Mouse (Mus musculus): ENCODE measurements around the gene Dnm3. TPM values are rescaled to one million over a fixed set of nuclear protein-coding genes. Genes with fewer than 3 reads are reported as not detected.

The Dnm3 gene
- polyA plus RNA-seq, 1 experiment = 1.0 TPM

DNA sequence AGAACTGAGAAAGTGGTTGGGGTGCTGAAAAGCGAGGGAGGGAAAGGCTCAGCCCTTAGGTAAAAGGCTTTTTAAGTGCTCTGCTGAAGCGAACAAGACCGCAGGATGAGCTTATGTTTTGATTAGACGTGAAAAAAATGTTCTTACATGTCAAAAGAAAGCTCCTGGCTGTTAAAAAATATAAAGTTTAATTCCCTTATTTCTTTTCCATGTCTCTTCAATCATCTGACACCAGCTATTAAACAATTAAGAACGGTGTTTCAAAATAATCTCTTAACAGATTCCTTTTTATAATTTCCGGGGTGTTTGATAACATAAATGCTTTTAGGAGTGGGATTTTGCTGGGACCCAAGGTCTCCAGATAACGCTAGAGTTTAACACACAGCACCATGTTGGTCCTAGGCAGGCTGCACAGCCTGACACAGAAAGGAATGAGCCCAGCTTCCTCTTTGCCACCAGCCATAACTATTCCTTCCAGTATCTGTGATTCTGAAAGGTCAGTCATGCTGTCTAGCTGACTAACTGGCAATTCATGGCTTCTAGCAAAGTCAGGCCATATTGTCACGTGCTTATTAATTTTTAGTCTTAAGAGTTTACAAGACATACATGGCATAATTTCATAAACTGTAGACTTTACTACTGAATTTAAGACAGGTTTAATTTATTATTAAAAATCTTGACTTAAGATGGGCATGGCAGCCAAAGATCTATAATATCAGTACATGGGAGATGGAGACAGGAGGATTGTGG lies 383.1 kb downstream of the Dnm3 start:
- Histone ChIP-seq H3K4me1 (ENCODE audit: control insufficient read depth, insufficient read depth, insufficient read length, low read length) (no peaks in the 10 kb centered on the region), H3K27me3 (ENCODE audit: control insufficient read depth, insufficient read depth, low read length) (no peaks in the 10 kb centered on the region), H3K4me3 (ENCODE audit: low read depth, low read length) (no peak overlapping the region), H3K36me3 (ENCODE audit: control insufficient read depth, insufficient read depth, low read length) (no peaks in the 10 kb centered on the region), H3K27ac (ENCODE audit: insufficient read depth, low read depth, low read length) (no peak overlapping the region)
- TF ChIP-seq POLR2A (IDR thresholded peaks at IDR 0.05; ENCODE audit: low read depth, low read length) (no peak), CTCF (IDR thresholded peaks at IDR 0.05; ENCODE audit: extremely low read depth, insufficient read length, insufficient replicate concordance, low read depth, low read length) (no peak)
- 72% methylated on average over 8 of the region's 8 CpGs for WGBS

DNA sequence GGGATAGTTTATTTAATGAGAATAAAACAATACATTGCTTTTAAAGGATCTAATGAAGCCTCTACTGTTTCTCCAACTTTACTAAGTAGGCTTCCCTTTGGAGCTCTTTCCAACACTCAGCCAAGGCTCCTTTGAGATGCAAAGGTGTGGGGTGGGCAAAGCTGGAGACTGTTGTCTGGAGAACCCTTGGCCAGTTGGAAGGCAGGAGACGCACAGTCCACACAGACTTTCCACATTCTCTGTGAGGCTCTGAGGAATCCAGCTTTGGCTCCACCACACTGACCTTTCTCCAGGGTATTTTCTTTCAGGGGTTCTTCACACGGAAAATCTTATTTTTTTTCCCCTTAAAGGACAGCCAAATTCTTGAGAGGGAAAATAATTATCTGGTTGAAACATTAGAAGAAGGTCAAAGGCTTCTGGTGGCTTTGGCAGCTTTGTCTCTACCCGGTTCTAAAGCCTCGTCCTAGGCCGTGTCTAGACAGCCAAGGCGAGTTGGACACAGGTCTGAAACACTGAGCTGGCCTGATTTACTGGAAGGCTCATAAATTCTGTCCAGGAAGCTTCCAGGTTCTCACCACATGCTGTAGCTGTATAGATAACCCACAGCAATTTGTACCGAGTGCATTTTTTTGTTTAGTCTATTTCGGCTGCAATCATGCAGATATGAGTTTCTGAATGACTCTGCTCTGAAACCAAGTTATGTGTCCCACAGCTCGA lies 383.9 kb downstream of the Dnm3 start:
- Histone ChIP-seq H3K27me3 (ENCODE audit: control insufficient read depth, insufficient read depth, low read length) (no peaks in the 10 kb centered on the region), H3K4me3 (ENCODE audit: low read depth, low read length) (no peak overlapping the region), H3K4me1 (ENCODE audit: control insufficient read depth, insufficient read depth, insufficient read length, low read length) (no peaks in the 10 kb centered on the region), H3K36me3 (ENCODE audit: control insufficient read depth, insufficient read depth, low read length) (no peaks in the 10 kb centered on the region), H3K27ac (ENCODE audit: insufficient read depth, low read depth, low read length) (no peak overlapping the region)
- 63% methylated on average over 9 of the region's 9 CpGs for WGBS
- TF ChIP-seq CTCF (IDR thresholded peaks at IDR 0.05; ENCODE audit: extremely low read depth, insufficient read length, insufficient replicate concordance, low read depth, low read length) = no peak

DNA sequence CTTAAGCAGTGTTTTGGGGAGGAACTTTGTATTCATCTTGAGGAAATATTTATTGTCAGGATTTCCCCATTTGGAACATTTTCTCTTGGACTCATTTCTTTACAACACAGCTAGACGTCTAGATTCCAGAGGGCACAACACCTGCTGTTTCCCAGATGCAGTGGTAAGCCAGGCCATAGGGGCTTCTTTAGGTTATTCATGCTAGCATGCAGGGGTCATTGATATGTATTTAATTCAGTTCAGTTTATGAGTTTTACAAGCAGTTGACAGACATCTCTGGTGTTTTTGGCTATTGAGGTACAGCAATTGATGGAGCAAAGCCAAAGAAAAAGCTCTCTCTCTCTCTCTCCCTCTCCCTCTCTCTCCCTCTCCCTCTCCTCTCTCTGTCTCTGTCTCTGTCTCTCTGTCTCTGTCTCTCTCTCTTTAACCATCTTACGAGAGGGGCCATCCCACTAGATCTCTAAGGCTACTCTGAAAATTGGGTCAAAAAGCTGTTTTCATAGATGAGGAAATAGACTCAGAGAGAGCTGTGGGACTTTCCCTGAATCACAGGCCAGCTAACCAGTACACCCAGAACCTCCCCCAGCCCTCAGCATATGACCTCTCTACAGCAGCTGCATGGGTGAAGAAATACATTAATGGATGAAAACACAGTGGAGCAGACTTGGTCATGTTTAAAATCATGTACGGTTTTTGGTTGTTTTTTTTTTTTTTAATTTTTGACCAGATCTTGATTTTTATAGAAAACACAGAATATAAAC lies 384.8 kb downstream of the Dnm3 start:
- Histone ChIP-seq H3K4me3 (ENCODE audit: low read depth, low read length) (no peak overlapping the region), H3K36me3 (ENCODE audit: control insufficient read depth, insufficient read depth, low read length) (no peaks in the 10 kb centered on the region), H3K27ac (ENCODE audit: insufficient read depth, low read depth, low read length) (no peak overlapping the region), H3K27me3 (ENCODE audit: control insufficient read depth, insufficient read depth, low read length) (no peaks in the 10 kb centered on the region), H3K4me1 (ENCODE audit: control insufficient read depth, insufficient read depth, insufficient read length, low read length) (no peaks in the 10 kb centered on the region)
- WGBS = 75% methylated on average over 3 of the region's 3 CpGs
- TF ChIP-seq POLR2A (IDR thresholded peaks at IDR 0.05; ENCODE audit: low read depth, low read length) = no peak
- no peak for TF ChIP-seq CTCF (IDR thresholded peaks at IDR 0.05; ENCODE audit: extremely low read depth, insufficient read length, insufficient replicate concordance, low read depth, low read length)

DNA sequence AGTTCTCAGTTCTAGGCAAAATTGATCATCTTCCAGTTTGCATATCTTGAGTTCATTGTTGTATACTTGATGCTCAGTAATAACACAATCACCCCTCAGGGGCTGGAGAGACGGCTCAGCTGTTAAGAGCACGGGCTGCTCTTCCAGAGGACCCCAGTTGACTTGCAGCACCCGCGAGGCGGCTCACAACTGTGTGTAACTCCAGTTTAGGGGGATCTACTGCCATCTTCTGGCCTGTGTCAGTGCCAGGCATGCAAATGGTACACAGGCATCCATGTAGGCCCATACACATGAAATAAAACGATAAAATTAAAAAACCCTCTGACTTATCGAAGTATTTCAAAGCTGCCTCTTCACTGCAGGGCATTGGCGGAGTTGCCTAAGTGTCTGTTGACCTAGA lies 385.4 kb downstream of the Dnm3 start:
- H3K27ac ChIP-seq (ENCODE audit: insufficient read depth, low read depth, low read length) = no peak overlapping the region
- no peaks in the 10 kb centered on the region for H3K4me1 ChIP-seq (ENCODE audit: control insufficient read depth, insufficient read depth, insufficient read length, low read length)
- WGBS = 88% methylated on average over 8 of the region's 8 CpGs
- TF ChIP-seq CTCF (IDR thresholded peaks at IDR 0.05; ENCODE audit: extremely low read depth, insufficient read length, insufficient replicate concordance, low read depth, low read length) = no peak
- no peak for TF ChIP-seq POLR2A (IDR thresholded peaks at IDR 0.05; ENCODE audit: low read depth, low read length)
- H3K27me3 ChIP-seq (ENCODE audit: control insufficient read depth, insufficient read depth, low read length) = no peaks in the 10 kb centered on the region
- no peaks in the 10 kb centered on the region for H3K36me3 ChIP-seq (ENCODE audit: control insufficient read depth, insufficient read depth, low read length)
- H3K4me3 ChIP-seq (ENCODE audit: low read depth, low read length) = no peak overlapping the region

DNA sequence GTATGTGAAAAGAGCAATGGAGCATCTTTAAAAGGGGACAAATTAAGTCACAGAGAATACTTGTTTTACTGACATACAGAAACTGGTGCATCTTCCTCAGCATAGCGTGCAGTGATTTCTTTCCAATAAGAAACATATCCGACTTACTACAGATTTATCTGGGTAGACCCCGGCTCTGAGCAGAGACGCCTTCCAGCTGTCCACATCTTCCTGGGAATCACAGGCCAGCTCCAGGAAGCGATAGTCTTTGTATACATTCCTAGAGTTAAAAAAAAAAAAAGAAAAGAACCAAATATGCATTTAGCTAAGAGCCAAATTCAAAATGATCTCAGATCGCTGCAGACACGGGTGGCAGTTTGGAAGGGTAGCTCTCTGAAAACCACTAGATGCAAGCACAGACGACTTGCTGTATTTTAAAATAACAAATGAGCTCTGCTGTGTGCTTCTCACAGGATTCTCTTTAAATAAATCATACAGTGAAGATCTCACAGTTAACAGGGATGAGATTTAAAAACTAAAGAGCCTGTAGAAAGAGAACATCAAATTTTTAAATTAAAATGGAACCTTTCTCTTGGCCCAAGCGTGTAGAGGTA lies 393.9 kb downstream of the Dnm3 start:
- no peak overlapping the region for H3K4me3 ChIP-seq (ENCODE audit: low read depth, low read length)
- TF ChIP-seq CTCF (IDR thresholded peaks at IDR 0.05; ENCODE audit: extremely low read depth, insufficient read length, insufficient replicate concordance, low read depth, low read length) (no peak), POLR2A (IDR thresholded peaks at IDR 0.05; ENCODE audit: low read depth, low read length) (no peak)
- no peaks in the 10 kb centered on the region for H3K36me3 ChIP-seq (ENCODE audit: control insufficient read depth, insufficient read depth, low read length)
- no peak overlapping the region for H3K27ac ChIP-seq (ENCODE audit: insufficient read depth, low read depth, low read length)
- 68% methylated on average over 9 of the region's 9 CpGs for WGBS
- H3K4me1 ChIP-seq (ENCODE audit: control insufficient read depth, insufficient read depth, insufficient read length, low read length) = no peaks in the 10 kb centered on the region
- H3K27me3 ChIP-seq (ENCODE audit: control insufficient read depth, insufficient read depth, low read length) = no peaks in the 10 kb centered on the region

DNA sequence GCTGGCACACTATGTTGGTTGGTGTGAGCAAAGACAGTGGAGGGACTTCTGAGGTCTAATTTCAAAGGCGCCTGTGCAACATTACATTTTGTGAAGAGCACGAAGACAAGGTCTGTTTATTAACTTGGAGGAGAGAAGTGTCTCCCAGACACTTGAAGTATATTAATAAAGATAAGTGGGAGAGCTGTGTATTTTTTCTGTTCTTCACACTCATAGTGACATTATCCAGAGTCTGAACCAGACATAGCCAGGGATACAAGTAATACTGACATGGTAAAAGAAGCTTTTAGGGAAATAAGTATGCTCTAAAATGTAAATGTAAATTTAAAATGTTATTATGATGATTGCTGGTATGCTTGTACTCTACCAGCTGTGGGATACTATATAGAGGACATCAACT lies 394.5 kb downstream of the Dnm3 start:
- H3K36me3 ChIP-seq (ENCODE audit: control insufficient read depth, insufficient read depth, low read length) = no peaks in the 10 kb centered on the region
- no peak overlapping the region for H3K27ac ChIP-seq (ENCODE audit: insufficient read depth, low read depth, low read length)
- no peaks in the 10 kb centered on the region for H3K4me1 ChIP-seq (ENCODE audit: control insufficient read depth, insufficient read depth, insufficient read length, low read length)
- H3K27me3 ChIP-seq (ENCODE audit: control insufficient read depth, insufficient read depth, low read length) = no peaks in the 10 kb centered on the region
- TF ChIP-seq CTCF (IDR thresholded peaks at IDR 0.05; ENCODE audit: extremely low read depth, insufficient read length, insufficient replicate concordance, low read depth, low read length) = no peak
- no peak for TF ChIP-seq POLR2A (IDR thresholded peaks at IDR 0.05; ENCODE audit: low read depth, low read length)
- WGBS = 77% methylated on average over 2 of the region's 2 CpGs
- H3K4me3 ChIP-seq (ENCODE audit: low read depth, low read length) = no peak overlapping the region

All from small intestine, adult 2 months (tissue).